Mouse (Mus musculus): ENCODE data around the gene Ano6. TPM values are rescaled to one million over a fixed set of nuclear protein-coding genes. Genes with fewer than 3 reads are reported as not detected.

The Ano6 gene
- polyA plus RNA-seq, 1 experiment from 2014 or later: 35.2 TPM

GRCm38 (mm10) chr15:95868172-95868571, 77.5 kb downstream of the Ano6 start:
- DNase-seq (ENCODE audit: low spot score): no peak
- WGBS: 84% methylated on average over 4 of the region's 4 CpGs
- 0 out of 2 replicates have a peak, but pooled peaks cover 7% of the 10 kb centered on the region for H3K36me3 ChIP-seq (ENCODE audit: insufficient read depth, low read length)

GRCm38 (mm10) chr15:95869611-95870010, 79.0 kb downstream of the Ano6 start:
- Histone ChIP-seq H3K27me3 (ENCODE audit: insufficient read depth, low read length) (no peaks in the 10 kb centered on the region), H3K9me3 (replicated peaks; ENCODE audit: low read length) (no peaks in the 10 kb centered on the region), H3K4me2 (ENCODE audit: low read length) (no peak overlapping the region), H3K27ac (no peak overlapping the region), H3K9ac (ENCODE audit: low read depth, low read length) (no peak overlapping the region), H3K36me3 (ENCODE audit: insufficient read depth, low read length) (0 out of 2 replicates have a peak, but pooled peaks cover 7% of the 10 kb centered on the region), H3K4me1 (replicated peaks; ENCODE audit: insufficient read depth, low read length) (no peaks in the 10 kb centered on the region), H3K4me3 (replicated peaks; ENCODE audit: low read depth, low read length) (no peak overlapping the region)
- DNase-seq (ENCODE audit: low spot score) (no peak), ATAC-seq (replicated peaks; ENCODE audit: low FRiP score, low read depth) (no peak)
- 91% methylated on average over 5 of the region's 5 CpGs for WGBS
- no peak for TF ChIP-seq CTCF (IDR thresholded peaks at IDR 0.05; ENCODE audit: low read depth)

More at GRCm38 (mm10) chr15:95868172-95868571, 77.5 kb downstream of the Ano6 start:
- Histone ChIP-seq H3K4me2 (ENCODE audit: low read length) (no peak overlapping the region), H3K27me3 (ENCODE audit: insufficient read depth, low read length) (no peaks in the 10 kb centered on the region), H3K27ac (no peak overlapping the region), H3K9ac (ENCODE audit: low read depth, low read length) (no peak overlapping the region), H3K9me3 (replicated peaks; ENCODE audit: low read length) (no peaks in the 10 kb centered on the region), H3K4me3 (replicated peaks; ENCODE audit: low read depth, low read length) (no peak overlapping the region), H3K4me1 (replicated peaks; ENCODE audit: insufficient read depth, low read length) (no peaks in the 10 kb centered on the region)
- TF ChIP-seq CTCF (IDR thresholded peaks at IDR 0.05; ENCODE audit: low read depth): no peak
- no peak for ATAC-seq (replicated peaks; ENCODE audit: low FRiP score, low read depth)

- Histone ChIP-seq H3K27me3 (ENCODE audit: insufficient read depth, low read length) (no peaks in the 10 kb centered on the region), H3K36me3 (ENCODE audit: insufficient read depth, low read length) (no peaks in the 10 kb centered on the region), H3K4me1 (replicated peaks; ENCODE audit: insufficient read depth, low read length) (no peaks in the 10 kb centered on the region), H3K27ac (0 out of 2 replicates have a peak overlapping the region, but pooled peaks have one; percentile 19), H3K4me3 (replicated peaks; ENCODE audit: low read depth, low read length) (no peak overlapping the region), H3K9ac (ENCODE audit: low read depth, low read length) (no peak overlapping the region), H3K4me2 (ENCODE audit: low read length) (no peak overlapping the region), H3K9me3 (replicated peaks; ENCODE audit: low read length) (no peaks in the 10 kb centered on the region)
- DNase-seq (ENCODE audit: low spot score) (no peak), ATAC-seq (replicated peaks; ENCODE audit: low FRiP score, low read depth) (no peak)
- WGBS: 74% methylated on average over 15 of the region's 15 CpGs
- TF ChIP-seq CTCF (IDR thresholded peaks at IDR 0.05; ENCODE audit: low read depth): no peak
These were observed 81.0 kb downstream of the Ano6 start for GRCm38 (mm10) chr15:95871631-95872030.

GRCm38 (mm10) chr15:95872447-95872846, 81.8 kb downstream of the Ano6 start:
- no peak overlapping the region for H3K27ac ChIP-seq
- no peak overlapping the region for H3K4me2 ChIP-seq (ENCODE audit: low read length)
- no peak overlapping the region for H3K9ac ChIP-seq (ENCODE audit: low read depth, low read length)
- H3K4me1 ChIP-seq (replicated peaks; ENCODE audit: insufficient read depth, low read length): no peaks in the 10 kb centered on the region
- ATAC-seq (replicated peaks; ENCODE audit: low FRiP score, low read depth): no peak
- TF ChIP-seq CTCF (IDR thresholded peaks at IDR 0.05; ENCODE audit: low read depth): no peak
- no peaks in the 10 kb centered on the region for H3K27me3 ChIP-seq (ENCODE audit: insufficient read depth, low read length)
- no peaks in the 10 kb centered on the region for H3K9me3 ChIP-seq (replicated peaks; ENCODE audit: low read length)
- 90% methylated on average over 8 of the region's 8 CpGs for WGBS
- no peak overlapping the region for H3K4me3 ChIP-seq (replicated peaks; ENCODE audit: low read depth, low read length)
- no peak for DNase-seq (ENCODE audit: low spot score)
- no peaks in the 10 kb centered on the region for H3K36me3 ChIP-seq (ENCODE audit: insufficient read depth, low read length)

GRCm38 (mm10) chr15:95873276-95873675, 82.6 kb downstream of the Ano6 start:
- Histone ChIP-seq H3K4me2 (ENCODE audit: low read length) (no peak overlapping the region), H3K4me1 (replicated peaks; ENCODE audit: insufficient read depth, low read length) (no peaks in the 10 kb centered on the region), H3K9me3 (replicated peaks; ENCODE audit: low read length) (no peaks in the 10 kb centered on the region), H3K27me3 (ENCODE audit: insufficient read depth, low read length) (no peaks in the 10 kb centered on the region), H3K4me3 (replicated peaks; ENCODE audit: low read depth, low read length) (no peak overlapping the region), H3K27ac (no peak overlapping the region), H3K36me3 (ENCODE audit: insufficient read depth, low read length) (no peaks in the 10 kb centered on the region), H3K9ac (ENCODE audit: low read depth, low read length) (no peak overlapping the region)
- no peak for ATAC-seq (replicated peaks; ENCODE audit: low FRiP score, low read depth)
- 65% methylated on average over 1 of the region's 1 CpGs for WGBS
- TF ChIP-seq CTCF (IDR thresholded peaks at IDR 0.05; ENCODE audit: low read depth): no peak
- no peak for DNase-seq (ENCODE audit: low spot score)

GRCm38 (mm10) chr15:95874216-95874615, 83.6 kb downstream of the Ano6 start:
- 98% methylated on average over 5 of the region's 5 CpGs for WGBS
- H3K9me3 ChIP-seq (replicated peaks; ENCODE audit: low read length): no peaks in the 10 kb centered on the region
- TF ChIP-seq CTCF (IDR thresholded peaks at IDR 0.05; ENCODE audit: low read depth): no peak
- H3K36me3 ChIP-seq (ENCODE audit: insufficient read depth, low read length): no peaks in the 10 kb centered on the region
- no peak overlapping the region for H3K27ac ChIP-seq
- ATAC-seq (replicated peaks; ENCODE audit: low FRiP score, low read depth) (no peak), DNase-seq (ENCODE audit: low spot score) (no peak)
- no peaks in the 10 kb centered on the region for H3K27me3 ChIP-seq (ENCODE audit: insufficient read depth, low read length)
- no peak overlapping the region for H3K4me3 ChIP-seq (replicated peaks; ENCODE audit: low read depth, low read length)
- H3K4me1 ChIP-seq (replicated peaks; ENCODE audit: insufficient read depth, low read length): no peaks in the 10 kb centered on the region
- no peak overlapping the region for H3K4me2 ChIP-seq (ENCODE audit: low read length)
- H3K9ac ChIP-seq (ENCODE audit: low read depth, low read length): no peak overlapping the region

- WGBS: 68% methylated on average over 8 of the region's 8 CpGs
- H3K4me2 ChIP-seq (ENCODE audit: low read length): no peak overlapping the region
- ATAC-seq (replicated peaks; ENCODE audit: low FRiP score, low read depth): no peak
- TF ChIP-seq CTCF (IDR thresholded peaks at IDR 0.05; ENCODE audit: low read depth): no peak
- no peaks in the 10 kb centered on the region for H3K36me3 ChIP-seq (ENCODE audit: insufficient read depth, low read length)
- no peaks in the 10 kb centered on the region for H3K27me3 ChIP-seq (ENCODE audit: insufficient read depth, low read length)
- H3K9me3 ChIP-seq (replicated peaks; ENCODE audit: low read length): no peaks in the 10 kb centered on the region
- no peak overlapping the region for H3K9ac ChIP-seq (ENCODE audit: low read depth, low read length)
- H3K4me1 ChIP-seq (replicated peaks; ENCODE audit: insufficient read depth, low read length): no peaks in the 10 kb centered on the region
- DNase-seq (ENCODE audit: low spot score): no peak
- no peak overlapping the region for H3K4me3 ChIP-seq (replicated peaks; ENCODE audit: low read depth, low read length)
- no peak overlapping the region for H3K27ac ChIP-seq
These were observed 84.1 kb downstream of the Ano6 start for GRCm38 (mm10) chr15:95874726-95875125.
